Mouse (Mus musculus) C3H10T1/2 (cell line): ENCODE data around the gene Gm12790. TPM values are rescaled to one million over a fixed set of nuclear protein-coding genes. Genes with fewer than 3 reads are reported as not detected.

Source experiments
- polyA plus RNA-seq, 2 experiments: library from polyadenylated mRNA; unstranded; fragments of >200 nt; fragmentation: generic; extraction: Trizol; gene quantifications; one replicate each; pipeline ENCODE4 v1.2.1; 2012; ENCODE audit warnings: missing spikeins in 2 of 2

Gene Gm12790
- not detected for polyA plus RNA-seq

GRCm38 (mm10) chr4:101980949-101981348, at the start of gene Gm12790:
Gm12790 (minus strand) TSS chr4:101981049.

GRCm38 (mm10) chr4:101986326-101986725, 5.5 kb upstream of the Gm12790 start, which contains the start of gene Gm12789:
Gm12789 (plus strand) TSS chr4:101986626.

GRCm38 (mm10) chr4:101940107-101940506, 40.7 kb downstream of the Gm12790 start, which contains the start of gene Gm12794:
Gm12794 (plus strand) TSS chr4:101940407.

Other genes starting within 250 kb of the Gm12790 start
- not detected for gene B020004J07Rik, start 137.0 kb downstream of the Gm12790 start, polyA plus RNA-seq
- gene C130073F10Rik, start 87.3 kb downstream of the Gm12790 start, polyA plus RNA-seq = not detected
- not detected for gene Gm12800, start 71.9 kb downstream of the Gm12790 start, polyA plus RNA-seq
- not detected for gene Gm12794, start 40.6 kb downstream of the Gm12790 start, polyA plus RNA-seq
- gene Gm12789, start 5.6 kb upstream of the Gm12790 start, polyA plus RNA-seq = not detected
- under 1 TPM; 0.02 to 0.30 TPM for gene Pde4b, start 106.5 kb upstream of the Gm12790 start, polyA plus RNA-seq